Mouse (Mus musculus) cerebral cortex, adult 2 months (tissue): ENCODE data around the gene Sept1.

ENCODE experiments used
- WGBS: fragments of 180-500 bp; shearing (Covaris S2); methylation state at CpG from one replicate; pipeline ENCODE4 v1.1.7; 2018; 5-methylcytosine and 5-hydroxymethylcytosine counted together

Gene Sept1

DNA sequence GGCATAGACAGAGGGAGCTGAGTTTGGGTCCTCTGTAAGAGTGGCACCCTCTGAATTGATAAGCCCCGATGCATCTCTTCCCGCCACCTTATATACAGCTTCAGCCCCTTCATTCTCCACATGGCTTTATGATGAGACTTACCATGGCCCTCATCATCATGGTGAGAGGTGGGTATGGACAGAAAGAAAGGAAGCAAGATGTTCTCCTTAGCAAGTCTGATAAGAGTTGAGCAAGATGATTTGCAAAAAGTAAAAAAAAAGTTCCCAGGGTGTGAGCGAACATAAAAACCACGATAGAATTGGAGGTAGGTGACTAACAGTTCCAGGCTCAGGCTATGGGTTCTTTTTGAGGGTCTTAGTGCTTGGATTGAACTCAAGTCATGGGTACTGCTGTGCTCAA lies 14.3 kb downstream of the Sept1 start:
- 93% methylated on average over 4 of the region's 4 CpGs for WGBS

DNA sequence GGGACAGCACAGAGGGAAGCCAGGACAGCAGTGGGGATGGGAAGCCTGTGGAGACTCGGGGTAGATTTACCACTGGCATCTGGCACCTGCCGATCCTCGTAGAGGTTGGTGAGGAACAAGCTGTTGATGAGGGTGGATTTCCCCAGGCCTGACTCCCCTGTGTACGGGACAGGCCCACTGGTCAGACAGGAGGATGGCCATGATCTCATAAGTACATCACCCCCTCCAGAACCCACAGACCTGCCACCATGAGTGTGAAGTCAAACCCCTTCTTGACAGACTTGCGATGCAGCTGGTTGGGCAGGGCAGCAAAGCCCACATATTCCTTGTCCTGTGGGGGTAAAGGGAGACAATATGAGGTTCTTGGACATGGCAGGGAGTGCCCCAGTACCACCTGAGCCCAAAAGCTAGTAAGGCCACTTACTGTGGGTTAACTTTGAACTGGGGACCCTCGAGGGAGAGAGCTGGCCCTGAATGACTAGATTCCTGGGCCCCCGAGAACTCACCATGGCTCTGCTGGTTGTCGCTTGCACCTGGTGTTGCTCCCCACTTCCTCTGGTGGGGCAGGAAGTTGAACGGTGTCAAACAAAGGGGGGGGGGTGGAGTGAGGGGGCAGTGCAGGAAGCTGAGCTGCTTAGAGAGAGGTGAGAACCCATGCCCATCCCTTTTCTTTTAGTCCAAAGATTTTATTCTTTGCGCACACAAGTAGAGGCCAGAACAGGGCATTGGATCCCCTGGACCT lies 14.9 kb downstream of the Sept1 start:
- WGBS = 87% methylated on average over 10 of the region's 10 CpGs

DNA sequence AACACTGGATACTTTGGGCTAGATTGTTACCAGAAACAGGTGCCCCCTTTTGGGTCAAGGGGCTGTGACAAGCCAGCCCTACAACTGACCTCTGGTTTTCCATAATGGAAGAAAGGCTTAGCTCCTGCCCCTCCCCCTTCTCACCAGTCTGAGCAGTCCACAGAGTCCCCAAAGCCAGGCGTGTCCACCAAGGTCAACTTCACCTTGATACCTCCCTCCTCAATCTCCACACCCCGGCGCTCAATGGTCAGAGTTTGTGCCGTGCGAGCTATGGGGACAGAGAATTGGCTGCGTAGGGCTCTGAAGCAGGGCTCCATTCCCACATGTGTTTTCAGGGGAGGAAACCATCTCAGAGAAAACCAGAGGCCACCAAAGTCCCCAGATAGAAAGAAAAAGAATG lies 15.5 kb downstream of the Sept1 start:
- 95% methylated on average over 6 of the region's 6 CpGs for WGBS

DNA sequence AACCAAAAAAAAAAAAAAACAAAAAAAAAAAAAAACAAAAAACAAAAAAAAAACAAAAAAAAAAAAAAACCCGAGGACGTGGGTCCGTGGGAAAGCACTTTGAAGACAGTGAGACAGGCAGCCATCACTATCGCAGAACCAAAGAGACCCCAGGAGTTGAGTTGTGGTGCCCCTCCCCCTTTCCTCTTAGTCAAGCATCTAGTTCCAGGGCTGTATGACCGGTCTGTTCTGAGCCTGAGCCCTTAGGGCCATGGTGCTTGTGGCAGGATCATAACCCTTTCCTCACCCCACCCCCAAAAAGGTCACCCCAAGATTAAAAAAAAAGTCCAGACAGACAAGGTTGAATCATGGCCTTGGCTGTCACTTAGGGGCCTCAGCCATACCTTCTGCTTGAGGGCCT lies 16.6 kb downstream of the Sept1 start:
- 89% methylated on average over 5 of the region's 5 CpGs for WGBS

DNA sequence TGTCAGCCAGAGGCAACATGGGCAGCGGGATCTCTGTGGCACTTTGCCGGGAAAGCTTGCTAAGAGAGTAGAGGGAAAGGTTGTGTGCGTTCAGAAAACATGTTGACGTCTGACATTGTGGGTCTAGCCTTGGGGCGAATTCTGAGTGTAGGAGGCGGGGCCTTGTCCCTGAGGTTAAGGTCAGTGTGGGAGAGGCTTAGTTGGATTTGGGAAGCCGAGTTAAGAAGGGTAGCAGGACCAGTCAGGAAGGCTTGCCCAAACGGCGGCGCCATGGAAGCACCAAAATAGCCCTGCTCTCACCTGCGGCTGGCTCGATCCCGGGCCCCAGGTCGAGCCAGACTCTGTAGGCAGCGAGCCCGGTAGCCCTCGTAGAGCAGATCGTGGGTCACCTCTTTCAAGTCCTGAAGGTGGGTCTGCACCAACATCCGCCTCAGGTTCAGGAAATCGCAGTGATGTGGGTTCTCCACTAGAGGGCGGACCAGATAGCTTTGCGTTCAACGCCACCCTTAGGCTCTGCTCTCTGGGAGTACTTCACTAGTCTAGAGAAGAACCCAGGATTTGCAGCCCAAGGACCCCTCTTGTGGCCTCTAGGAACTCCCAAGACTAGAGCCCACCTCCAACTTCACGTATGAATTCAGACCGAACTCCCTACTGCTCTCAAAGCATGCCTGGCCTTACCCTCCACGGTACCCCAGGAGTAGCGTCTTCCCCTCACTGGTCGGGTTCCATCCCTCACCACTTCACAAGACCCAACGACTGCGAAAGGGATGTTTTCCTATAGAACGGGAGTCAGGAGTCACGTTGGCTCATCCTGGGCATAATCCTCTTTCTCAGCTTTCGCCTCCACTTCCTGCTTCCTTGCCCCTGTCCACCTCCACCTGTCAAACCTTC lies 17.7 kb downstream of the Sept1 start:
- WGBS = 29% methylated on average over 33 of the region's 33 CpGs

DNA sequence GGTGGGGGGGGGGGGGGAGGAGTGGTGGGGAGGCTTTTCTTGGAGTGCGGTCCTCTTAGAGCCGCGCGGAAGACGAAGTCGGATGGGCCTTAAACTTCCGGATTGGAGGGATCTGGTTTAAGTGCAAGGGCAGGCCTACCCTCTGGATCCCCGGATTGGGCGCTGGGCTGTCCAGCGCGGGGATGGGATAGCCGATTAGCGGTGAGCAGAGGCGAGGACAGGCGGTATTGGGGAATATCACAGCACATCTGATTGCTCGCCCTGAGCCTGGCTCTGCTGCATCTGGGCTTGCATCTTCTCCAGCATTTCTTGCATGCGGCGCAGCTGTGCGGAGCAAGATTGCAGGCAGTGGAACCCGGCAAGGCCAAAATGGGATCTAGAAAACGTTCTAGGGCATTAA lies 18.4 kb downstream of the Sept1 start:
- 59% methylated on average over 21 of the region's 21 CpGs for WGBS

DNA sequence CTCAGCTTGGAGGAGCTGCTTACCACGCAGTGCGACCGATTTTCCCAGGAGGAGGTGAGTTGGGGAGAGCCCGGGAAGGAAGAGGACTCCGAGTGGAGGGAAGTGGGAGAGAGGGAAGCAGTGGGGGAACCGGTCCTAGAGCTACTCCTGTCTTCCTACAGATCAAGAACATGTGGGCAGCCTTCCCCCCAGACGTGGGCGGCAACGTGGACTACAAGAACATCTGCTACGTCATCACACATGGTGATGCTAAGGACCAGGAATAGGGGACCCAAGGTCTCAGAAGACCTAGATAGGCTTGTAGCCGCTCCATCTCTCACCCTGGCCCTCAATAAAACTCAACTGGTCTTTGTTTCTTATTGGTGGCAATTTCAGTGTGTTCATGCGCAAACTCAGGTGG lies 19.0 kb downstream of the Sept1 start:
- 50% methylated on average over 12 of the region's 12 CpGs for WGBS

DNA sequence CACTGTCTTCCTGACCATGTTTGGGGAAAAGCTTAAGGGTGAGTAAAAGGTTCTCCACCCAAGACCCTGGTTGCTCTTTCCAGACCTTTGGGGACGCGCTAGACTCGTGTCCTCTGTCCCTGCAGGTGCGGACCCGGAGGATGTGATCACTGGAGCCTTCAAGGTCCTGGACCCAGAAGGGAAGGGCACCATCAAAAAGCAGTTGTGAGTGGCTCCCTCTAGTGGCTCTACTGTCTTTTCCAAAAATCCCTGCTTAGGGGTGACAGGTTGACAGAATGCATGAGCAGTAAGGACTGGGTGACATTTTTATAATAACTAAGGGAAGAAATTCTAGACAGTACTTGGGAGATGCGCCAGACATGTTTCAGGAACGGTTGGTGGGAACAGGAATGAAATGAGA lies 19.4 kb downstream of the Sept1 start:
- 45% methylated on average over 7 of the region's 7 CpGs for WGBS

DNA sequence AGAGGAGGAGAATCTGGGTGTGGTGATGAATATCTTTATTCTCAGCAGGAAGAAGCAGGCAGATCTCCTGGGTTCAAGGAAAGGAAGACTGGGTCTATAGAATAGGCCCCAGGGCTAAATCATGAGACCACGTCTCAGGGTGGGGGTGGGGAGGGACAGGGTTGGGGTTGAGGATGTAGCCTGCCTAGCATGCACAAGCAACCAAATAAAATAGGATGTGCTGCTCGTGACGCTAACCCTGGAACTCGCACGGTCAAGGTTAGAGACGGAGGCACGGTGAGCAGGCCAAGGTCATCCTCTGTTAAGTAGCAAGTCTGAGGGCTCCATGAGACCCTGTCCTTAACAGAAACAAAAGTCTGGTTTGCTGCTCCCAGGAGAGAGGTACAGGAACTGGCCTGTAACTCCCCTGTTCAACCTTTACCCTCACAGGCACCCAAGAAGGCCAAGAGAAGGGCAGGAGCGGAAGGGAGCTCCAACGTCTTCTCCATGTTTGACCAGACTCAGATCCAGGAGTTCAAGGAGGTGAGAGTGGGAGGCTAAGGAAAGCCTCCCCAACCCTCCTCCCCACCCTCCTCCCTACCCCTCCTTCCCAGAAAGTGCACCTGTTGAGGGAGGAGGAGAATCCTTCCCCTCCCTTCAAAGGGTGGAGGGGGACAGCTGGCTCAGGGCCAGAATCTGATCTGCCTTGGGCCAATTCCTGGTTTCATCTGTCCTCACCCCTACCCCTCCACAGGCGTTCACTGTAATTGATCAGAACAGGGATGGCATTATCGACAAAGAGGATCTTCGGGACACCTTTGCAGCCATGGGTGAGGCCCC lies 20.3 kb downstream of the Sept1 start:
- 93% methylated on average over 12 of the region's 12 CpGs for WGBS

DNA sequence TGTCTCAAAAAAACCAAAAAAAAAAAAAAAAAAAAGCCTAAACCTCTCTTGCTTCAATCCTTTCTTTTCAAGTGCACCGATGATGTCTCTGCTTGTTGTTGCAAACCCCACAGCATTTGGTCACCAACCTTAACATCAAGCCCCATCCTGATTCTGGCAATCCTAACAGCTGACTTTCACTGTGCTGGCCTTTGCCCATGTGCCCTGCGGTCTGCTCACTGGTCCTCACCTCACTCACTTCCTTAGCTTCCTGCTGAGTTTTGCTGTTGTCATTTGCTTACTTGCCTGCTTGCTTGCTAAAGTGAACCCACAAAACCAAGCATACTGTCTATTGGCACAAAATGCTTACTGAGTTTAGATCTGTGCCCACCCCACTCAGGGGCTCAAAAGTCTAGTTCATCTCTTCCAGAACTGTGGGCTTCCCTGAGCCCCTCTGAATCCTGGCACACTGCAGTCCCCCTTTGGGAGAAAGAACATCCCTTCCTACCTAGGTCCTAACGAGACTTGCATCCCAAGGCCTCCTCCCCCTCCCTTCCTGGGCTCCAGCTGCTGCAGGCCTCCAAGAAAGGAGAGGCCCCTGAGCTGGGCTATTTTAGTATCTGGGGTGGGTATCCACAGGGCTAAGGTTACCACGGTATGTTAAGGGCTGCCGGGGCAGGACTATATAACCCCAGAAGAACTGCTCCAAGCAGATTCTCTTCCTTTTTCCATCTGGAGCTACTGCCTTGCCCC lies 21.8 kb downstream of the Sept1 start:
- 76% methylated on average over 5 of the region's 5 CpGs for WGBS

DNA sequence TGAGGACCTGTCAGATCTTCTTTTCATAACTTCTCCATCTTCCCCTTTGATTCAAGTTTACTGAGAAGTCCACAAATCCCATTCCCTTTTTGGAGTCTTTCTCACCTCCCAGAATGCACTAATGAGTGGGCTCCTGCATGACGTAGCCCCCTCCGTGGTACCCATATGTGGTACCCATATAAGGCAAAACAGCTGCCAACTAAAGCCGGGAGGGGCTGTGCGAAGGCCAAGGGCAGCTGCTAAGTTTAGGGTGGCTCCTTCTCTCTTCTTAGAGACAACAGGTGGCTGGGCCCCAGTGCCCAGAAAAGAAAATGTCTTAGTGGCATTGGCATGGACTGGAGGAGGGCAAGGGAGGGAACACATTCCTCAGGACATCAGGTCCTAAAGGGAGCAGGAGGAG lies 22.7 kb downstream of the Sept1 start:
- WGBS = 86% methylated on average over 4 of the region's 4 CpGs

DNA sequence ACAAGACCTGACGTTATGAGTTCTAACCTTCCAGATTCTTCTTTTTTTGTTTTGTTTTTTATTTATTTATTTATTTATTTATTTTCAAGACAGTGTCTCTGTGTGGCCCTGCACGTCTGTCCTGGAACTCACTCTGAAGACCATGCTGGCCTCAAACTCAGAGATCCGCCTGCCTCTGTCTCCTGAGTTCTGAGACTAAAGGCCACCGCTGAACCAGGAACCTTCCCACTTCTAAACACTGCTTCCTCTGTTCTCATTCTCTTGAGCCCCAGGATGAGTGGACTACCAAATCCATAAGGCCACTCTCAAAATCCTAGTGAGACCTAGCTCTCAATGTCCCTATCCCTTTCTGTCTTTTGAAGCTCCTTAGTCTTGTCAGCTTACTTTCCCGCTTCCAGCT lies 23.1 kb downstream of the Sept1 start:
- 73% methylated on average over 5 of the region's 5 CpGs for WGBS

DNA sequence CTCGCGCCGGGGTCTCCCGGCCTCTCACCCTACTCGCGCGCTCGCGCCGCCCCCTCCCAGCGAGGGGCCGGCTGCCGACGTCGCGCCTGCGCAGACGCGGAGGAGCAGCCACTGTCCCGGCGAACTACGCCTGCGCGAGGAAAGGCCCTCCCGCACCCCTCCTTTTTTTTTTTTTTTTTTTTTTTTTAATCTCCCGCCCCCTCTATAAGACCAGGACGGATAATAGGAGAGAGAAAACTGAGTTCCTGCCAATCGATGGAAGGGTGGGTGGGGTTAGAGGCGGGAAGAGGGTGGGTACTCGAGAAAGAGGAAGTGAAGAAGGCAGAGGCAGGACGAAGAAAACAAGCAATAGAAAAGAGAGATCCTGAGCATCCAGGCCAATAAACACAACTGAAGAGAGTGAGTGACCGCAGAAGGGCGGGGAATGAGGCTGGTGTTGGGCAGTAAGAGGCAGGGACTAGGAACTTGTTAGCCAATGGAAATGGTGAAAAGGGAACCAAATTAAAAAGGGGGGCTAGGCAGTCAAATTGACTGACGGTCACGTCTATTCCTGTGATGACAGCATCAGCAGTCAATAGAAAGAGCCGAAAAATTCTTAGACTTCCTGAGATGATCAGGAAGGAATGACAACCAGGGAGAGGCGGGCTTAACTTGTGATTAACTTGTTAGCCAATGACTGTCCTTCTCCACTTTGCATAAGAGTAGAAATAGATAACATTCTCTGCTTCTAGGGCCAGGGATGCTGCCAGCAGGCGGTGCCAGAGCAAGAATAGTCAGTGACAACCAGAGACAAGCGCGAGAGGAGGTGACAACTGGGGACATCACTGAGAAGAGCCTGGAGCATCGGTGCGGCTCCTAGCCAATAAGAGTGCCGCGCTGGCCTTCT lies 24.1 kb downstream of the Sept1 start, which contains the start of gene Mylpf:
Gene Mylpf (plus strand): TSS at position 338 of the 886 bp plus-strand sequence.
- WGBS = under 1% methylated on average over 42 of the region's 44 CpGs

DNA sequence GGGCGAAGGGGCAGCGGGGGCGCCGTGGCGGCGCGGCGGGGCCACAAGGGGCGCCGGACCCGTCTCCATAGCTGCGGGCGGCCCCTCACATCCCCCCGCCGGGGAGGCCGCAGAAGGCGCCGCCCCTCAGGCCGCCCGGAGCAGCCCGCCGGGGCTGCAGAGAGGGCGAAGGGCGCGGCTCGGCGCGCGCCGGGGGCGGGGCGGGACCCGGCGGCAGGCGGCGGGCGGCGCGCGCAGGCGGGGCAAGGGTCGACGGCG lies 24.7 kb downstream of the Sept1 start, which contains the start of gene Tbc1d10b:
Gene Tbc1d10b (minus strand): TSS at position 174 of the 258 bp plus-strand sequence.
- WGBS = 0% methylated on average over 31 of the region's 44 CpGs

DNA sequence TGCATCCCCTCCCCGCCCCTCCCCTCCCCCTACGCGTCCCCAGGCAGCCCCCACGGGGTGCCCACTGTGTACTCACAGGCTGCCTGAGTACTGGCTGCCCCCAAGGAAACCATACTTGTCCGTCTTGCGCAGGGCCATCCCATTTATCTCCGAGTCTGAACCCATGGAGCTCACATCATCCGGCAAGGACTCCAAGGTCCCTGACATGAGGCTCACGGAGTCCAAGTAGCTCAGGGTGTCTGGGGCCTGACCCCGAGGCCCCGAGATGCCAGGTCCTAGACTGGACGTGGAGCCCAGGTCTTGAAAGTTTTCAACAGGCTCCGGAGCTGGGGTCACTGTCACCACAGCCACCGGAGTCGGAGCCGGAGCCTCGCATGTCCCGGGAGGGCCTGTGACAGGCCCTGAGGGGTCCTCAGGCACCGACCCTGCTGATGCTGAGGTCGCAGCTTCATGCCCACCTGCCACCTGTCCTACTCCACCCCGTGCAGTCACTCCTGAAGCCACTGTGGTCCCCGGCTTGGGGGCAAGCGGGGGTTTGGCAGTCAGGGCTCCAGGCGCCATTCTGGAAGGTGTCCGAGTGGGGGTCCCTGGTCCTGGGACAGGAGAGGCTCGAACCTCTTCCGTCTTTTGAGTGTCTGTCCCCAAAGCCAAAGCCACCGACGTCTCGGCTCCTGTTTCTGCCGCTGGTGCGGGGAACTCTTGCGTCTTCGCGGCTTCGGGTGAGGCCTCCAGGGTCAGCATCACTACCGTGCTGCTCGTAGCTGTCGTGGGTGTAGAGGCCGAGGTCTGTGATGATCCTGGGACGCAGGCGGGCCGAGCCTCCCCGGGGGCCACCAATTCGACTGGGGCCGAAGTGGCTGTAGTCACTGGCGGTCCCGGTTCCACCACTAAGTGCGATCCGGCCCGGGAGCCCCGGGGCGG lies 25.3 kb downstream of the Sept1 start:
- WGBS = under 1% methylated on average over 53 of the region's 53 CpGs

DNA sequence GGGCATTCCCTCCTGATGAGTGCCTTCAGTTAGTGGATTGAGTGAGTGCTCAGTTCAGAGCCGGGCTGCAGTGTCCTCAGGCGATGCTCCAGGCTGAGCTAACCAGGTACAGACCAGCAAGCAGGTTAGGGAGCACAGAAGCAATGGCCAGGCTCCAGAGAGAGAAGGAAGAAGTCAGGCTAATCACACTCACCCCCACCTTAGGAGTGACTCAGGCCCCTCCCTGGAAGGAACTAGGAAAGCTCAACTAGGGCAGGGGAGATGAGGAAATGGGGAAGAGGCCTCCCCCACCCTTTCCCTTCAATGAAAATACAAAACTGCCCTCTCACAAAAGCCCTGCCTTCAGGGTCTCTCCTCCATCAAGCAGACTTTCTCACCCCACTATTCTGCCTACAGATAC lies 26.3 kb downstream of the Sept1 start:
- 22% methylated on average over 2 of the region's 2 CpGs for WGBS

DNA sequence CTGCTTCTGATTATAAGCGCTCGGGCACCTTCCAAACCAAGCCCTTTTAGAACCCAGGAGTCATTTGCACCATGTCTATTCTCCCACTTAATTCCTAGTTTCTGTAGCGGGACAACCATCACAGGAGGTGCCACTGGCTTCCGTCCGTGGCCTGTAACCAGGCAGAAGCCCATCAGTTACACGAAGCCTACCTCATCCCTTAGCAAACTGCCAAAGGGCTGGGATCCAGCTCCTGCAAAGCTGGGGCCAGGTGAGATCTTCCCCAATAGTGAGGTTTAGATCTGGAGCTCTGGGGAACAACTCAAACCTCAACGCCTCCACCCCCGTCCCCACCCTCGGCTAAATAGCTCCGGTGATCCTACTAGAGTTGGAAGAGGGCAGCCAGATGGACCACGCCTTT lies 36.4 kb downstream of the Sept1 start:
- WGBS = 47% methylated on average over 11 of the region's 11 CpGs

DNA sequence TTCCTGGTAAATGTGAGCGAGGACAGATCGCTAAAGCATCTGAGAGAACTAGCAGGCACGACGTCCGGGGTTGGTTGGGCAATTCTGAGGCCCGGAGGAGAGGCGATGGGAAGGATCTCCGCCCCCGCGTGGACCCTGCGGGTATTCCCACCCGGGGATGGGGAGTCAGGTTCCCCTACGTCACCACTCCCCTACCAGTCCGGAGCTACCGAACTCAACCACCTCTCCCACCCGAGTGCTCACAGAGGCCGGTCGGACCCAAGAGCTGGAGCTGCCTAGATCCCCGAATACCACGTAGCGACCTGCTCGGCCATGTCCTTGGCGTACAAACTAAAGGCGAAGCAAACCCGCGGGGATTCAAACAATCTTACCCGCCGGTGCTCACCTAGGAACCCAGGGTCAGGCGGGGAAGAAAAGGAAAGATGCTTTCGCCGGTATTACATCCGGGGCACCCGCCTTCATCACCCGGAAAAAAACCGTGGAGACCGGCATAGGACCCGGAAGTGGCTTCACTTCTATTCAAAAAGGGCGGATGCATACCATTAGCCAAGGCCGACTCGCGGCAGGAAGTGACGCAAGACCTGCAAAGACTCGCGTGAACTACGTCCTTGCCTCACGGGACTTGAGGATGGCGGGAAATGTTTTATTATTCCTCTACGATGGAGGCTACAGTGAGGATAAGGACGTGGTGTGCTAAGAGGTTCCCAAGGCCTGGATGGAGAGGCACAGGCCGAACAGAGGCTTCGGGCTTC lies 37.2 kb downstream of the Sept1 start, which contains the start of gene Cd2bp2:
Gene Cd2bp2 (minus strand): TSS at position 507 of the 752 bp plus-strand sequence.
- under 1% methylated on average over 51 of the region's 51 CpGs for WGBS

DNA sequence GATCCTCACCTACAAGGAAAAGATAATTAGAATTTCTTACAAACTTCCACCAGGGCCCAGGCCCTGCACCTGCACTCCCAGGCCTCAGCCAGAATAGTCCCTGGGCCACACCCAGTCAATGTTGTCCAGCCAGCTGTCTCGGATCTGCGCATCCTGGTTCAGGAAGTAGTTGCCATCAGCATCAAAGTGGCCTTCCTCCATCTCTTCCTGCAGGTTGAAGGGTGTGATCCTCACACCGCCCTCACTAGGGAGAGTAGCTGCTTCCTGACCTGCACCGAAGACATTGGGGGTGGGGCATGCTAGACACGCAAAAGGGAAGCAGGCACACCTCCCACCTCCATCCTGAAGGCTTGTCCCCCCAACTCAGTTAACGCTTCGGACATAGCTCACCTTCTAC lies 38.3 kb downstream of the Sept1 start:
- 72% methylated on average over 7 of the region's 7 CpGs for WGBS
